Mouse (Mus musculus) ovary, postnatal 10 days (tissue): Measurements from ENCODE around the gene Tenm3.
A peak's percentile ranks its signal among the peaks of the same experiment; 100 is the strongest.

Experiments used
- DNase-seq: peaks from one replicate; pipeline ENCODE4 v3.0.0; 2022; ENCODE audit warnings: low spot score

Gene Tenm3

DNA sequence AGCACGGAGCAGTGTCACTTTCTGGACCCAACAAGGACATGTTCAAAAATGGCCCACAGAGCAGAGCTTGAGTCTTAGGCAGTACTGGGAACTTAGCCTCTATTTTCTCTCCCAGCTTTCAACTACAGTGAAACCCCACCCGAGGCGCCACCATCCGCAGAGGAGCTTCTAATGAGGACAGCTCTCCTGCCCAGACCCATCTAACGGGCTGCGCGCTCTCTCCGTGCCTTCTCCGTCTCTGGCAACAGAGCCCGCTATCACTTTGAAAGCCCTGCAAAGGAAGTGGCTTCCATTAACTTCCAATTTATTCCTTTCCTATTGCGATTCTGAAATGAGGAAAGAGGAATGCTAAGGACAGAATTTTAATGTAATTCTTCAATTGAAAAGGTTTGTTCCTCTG is 569.2 kb downstream of the Tenm3 start:
- no peak for DNase-seq

GRCm38 (mm10) chr8:48268638-48269037 is 575.1 kb downstream of the Tenm3 start:
- DNase-seq: no peak

DNA sequence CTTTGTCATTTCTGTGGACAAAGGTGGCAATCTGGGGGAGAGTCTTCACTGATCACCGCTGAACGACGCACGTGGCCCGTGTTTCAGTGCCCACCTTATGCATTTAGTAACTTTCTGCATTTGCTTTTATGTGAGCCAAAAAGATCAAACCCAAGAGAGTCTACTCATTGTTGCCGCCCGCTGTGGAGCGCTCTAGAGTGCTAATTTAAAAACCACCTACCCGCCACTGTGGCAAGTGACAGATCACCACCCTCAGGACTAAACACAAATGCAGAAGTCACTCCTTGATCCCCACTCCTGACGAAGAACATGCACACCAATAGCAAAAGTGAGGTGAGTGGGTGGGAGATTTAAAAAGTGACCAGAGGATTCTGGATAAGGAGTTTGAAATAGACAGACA is 583.5 kb downstream of the Tenm3 start:
- no peak for DNase-seq

- no peak for DNase-seq
These were observed 583.9 kb downstream of the Tenm3 start for GRCm38 (mm10) chr8:48259832-48260231.

GRCm38 (mm10) chr8:48243876-48244275 is 599.9 kb downstream of the Tenm3 start:
- DNase-seq: no peak

DNA sequence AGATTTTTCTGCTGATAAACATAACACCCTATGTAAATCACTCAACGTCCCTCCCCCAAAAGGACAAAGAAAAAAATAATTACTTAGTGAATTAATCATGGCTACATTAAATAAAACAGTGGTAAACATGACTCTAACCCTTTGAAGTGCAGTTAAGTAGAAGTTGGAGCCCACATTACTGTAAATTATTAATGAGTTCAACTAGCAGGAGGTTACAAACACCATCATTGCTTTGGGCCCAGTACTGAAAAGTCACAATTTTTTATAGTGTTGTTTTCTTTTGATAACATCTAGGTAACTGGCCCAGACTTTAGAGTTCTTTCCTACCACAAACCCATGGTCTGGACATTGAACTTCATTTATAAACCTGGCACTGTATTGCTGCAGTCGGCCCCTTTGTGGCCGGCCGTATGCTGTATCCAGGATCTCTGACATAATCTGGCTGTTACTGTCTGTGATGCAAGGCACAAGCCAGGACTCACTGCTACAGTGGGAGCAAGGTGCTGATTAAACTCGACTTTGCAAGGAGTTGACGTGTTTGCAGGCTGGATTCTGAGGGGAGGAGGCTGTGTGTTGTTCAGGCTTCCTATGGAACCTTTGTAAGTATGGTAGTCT is 602.7 kb downstream of the Tenm3 start:
- DNase-seq: no peak

- no peak for DNase-seq
These were observed 606.8 kb downstream of the Tenm3 start for GRCm38 (mm10) chr8:48236968-48237367.

- no peak for DNase-seq
These were observed 610.8 kb downstream of the Tenm3 start for GRCm38 (mm10) chr8:48232927-48233326.

GRCm38 (mm10) chr8:48231882-48232281 is 611.9 kb downstream of the Tenm3 start:
- no peak for DNase-seq

DNA sequence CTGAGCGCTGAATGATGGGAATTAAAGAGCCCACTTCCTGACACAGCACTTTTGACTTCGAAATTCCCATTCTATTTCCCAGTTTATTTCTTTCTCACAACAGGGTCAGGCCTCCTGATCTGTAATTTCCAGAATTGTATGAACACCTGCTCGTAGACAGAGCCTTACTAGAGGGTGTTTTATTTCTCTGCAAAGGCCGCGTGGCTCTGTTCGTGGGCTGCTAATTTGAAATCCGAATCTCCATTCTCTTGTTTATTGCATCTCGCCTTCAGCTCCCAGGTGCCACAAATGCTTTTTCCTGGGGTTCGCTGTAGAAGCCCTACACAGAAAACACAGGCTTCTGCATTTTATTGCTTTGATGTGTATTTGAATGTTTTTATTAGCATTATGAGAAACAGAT is 612.4 kb downstream of the Tenm3 start:
- no peak for DNase-seq

DNA sequence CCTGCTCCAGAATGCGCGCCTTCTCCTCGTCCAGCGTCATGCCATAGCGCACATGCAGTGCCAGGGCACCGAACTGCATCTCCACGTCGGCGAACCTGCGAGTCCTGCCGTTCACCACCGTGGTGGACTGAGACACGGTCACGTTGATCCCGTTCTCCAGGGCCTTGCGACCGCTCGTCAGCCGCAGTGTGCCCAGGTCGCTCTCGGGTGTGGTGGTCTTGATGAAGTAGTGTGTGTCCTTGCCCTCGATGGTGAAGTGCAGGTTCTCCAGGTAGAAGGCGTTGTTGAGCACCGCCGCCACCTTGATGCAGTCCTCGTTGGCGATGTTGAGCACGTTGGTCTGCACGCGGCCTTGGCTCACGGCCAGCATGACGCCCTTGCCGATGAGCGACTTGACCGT is 615.1 kb downstream of the Tenm3 start:
- no peak for DNase-seq

DNA sequence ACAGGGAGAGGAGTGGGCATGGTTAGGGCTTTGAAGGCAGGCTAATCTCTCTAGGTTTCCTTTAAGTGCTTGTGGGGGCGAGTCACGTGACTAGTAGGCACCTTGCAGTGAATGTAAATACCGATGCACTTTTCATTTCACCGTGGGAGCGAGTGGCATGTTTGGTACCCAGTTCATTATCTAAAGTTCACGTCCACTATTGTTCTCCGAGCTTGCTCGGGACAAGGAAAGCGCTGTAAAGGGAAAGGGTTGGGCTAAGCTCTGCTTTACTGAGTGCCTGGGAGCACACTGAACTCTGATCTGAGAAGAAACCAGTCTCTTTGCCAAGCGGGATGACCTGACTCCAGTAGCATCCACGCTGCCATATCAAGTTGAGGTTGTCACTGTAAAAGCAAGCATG is 619.0 kb downstream of the Tenm3 start:
- DNase-seq: no peak

DNA sequence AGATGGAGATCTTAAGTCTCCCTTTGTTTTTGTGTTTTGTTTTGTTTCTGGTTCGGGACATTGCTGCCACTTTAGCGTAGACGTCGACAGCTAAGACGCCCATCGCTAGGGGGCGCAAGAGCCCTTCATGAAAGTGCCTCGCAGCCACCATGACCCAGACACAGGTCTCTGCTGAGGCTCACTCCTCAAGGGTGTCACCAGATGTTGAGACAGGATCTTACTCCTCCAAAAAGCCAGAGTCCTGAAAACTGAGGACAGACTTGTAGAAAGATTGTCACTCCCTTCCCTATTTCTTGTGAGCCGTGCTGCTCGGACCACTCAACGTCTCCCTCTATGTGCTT is 621.4 kb downstream of the Tenm3 start:
- DNase-seq: peak; percentile 64

DNA sequence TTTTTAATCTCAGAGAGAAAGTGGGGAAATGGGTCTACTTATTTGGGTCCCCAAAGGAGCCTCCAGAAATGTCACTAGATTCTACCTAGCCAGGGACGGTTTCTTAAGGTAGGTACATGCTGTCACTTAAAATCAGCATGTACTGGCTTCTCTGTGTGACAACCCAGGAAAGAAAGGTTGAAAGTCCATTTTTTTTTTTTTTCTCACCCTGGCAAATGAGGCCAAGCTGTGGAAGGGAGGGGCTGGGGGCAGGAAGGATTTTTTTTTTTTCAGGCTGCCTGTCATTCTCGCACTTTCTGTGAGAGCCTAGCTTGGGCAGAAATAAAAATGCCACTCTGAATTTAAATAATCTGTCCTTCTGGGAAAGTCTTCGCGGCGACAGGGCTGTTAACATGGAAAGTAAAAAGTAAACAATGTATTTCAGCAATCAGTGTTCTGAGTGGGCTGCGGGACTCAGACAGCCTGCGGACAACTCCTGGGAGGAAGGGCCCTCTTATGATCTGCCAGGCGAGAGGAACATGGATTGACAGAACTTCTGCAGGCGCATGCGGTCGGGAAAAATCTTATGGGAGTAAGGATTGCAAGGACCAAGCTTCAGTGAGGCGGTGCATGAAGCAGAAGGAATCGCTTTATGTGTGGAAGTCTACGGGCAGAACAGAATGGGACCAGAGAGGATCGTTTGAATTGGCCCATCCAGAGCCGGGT is 621.9 kb downstream of the Tenm3 start:
- no peak for DNase-seq

- DNase-seq: no peak
These were observed 622.4 kb downstream of the Tenm3 start for GRCm38 (mm10) chr8:48221304-48221703.

- DNase-seq: no peak
These were observed 623.1 kb downstream of the Tenm3 start for GRCm38 (mm10) chr8:48220529-48221181.

- no peak for DNase-seq
These were observed 628.7 kb downstream of the Tenm3 start for GRCm38 (mm10) chr8:48215071-48215501.

DNA sequence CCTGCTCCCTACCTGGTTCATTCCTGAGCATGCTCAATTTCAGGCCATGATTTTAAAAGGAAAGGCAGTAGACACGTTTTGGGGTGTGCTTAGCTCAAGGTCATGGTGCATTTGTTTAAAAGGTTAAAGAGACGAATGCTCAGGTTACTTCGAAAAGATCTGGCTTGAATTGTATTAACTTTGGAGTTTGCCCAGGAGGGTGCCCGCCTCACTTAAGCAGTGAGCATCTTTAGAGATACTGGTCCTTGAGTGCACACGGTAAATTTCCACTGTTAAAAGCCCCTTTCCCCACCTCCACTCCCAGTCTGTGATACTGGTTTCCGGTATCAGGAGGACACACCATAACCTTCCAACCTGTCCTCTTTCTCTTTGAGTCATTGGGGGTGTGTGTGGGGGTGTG is 629.4 kb downstream of the Tenm3 start:
- no peak for DNase-seq

- no peak for DNase-seq
These were observed 631.8 kb downstream of the Tenm3 start for GRCm38 (mm10) chr8:48211931-48212330.

DNA sequence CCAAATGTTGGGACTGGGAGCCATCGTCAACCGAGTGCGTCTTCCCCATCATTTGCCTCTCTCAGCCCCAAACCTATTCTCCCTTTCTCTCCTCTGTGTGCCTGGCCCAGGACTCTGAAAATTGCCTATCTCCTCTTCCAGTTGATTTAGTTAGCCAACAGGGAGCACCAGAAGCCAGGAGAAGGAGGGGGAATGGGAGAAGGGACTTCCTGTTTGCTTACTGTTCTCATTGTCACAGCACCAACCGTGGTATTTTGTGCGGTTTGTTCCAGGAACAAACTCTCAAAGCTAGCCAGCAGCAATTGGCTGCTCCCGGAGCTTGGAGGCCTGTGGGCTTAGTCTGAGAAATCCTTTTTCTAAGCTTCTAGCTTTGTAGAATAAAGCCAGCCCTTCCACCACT is 636.2 kb downstream of the Tenm3 start:
- DNase-seq: no peak

DNA sequence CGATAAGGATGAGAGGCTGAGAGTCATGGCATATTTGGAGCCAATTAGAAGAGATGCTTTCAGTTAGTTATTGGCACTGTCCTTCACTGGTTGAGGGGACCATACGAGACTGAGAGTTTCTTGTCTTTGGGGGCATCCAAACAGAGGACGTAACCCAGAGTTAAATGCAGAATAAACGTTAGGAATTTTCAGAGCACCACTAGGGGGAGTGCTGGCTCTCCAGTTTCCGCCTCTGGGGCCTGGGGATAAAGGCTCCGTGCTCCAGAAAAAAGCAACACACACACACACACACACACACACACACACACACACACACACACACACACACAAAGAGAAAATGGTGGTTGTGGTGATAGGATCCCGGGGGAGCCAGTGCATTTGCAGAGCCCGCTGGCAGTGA is 636.8 kb downstream of the Tenm3 start:
- DNase-seq: no peak

- DNase-seq: no peak
These were observed 638.9 kb downstream of the Tenm3 start for GRCm38 (mm10) chr8:48204838-48205345.

DNA sequence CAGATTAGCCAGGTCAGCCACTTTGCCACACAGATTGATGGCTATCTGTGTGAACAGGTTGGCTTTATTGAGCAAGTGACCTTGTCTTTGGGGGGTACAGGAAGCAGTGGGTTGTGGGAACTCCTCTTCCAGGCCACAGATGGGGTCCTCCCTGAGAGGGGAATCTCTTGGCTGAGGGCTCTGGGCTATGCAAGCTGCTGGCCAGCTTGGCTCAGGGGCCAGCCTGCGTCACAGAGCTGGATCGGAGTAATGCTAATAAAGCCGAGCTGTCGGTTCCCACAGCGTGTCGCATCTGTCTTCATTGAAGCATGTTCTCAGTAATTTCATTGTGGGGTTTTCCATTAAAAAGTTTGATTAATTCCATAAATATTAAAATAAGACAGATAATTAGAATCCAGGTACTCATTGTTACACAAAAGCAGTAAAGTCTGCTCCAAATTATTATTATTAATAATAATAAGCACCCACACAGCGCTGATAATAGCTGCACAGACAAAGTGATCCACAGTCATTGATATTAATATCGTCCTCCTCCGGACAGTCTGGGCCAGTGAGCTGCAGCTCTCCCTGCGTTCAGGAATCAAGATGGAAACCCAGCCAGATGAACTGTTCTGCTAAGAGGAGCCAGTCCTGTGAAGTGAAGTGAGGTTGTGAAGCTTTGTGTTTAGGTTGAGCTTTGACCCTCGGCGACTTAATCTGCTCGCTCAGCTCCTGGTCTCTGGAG is 639.5 kb downstream of the Tenm3 start:
- no peak for DNase-seq
